Mouse (Mus musculus): Measurements from ENCODE around the gene Gm973. TPM values are rescaled to one million over a fixed set of nuclear protein-coding genes. Genes with fewer than 3 reads are reported as not detected.

Gm973 gene
- total and polyA plus RNA-seq, 3 experiments = 0.05 to 3.7 TPM; not detected in 1

GRCm38 (mm10) chr1:59520226-59520837, 4.3 kb downstream of the Gm973 start:
- H3K9me3 ChIP-seq (replicated peaks) = no peaks in the 10 kb centered on the region
- ATAC-seq (ENCODE audit: extremely low read depth, insufficient number of reproducible peaks, low FRiP score, poor library complexity, severe bottlenecking) (no peak), DNase-seq (ENCODE audit: low spot score) (no peak)
- H3K36me3 ChIP-seq (replicated peaks) = no peaks in the 10 kb centered on the region
- no peak for TF ChIP-seq GATA1 (IDR thresholded peaks at IDR 0.05; ENCODE audit: borderline replicate concordance, low read length)
- H3K4me1 ChIP-seq (ENCODE audit: insufficient read depth, low read depth, low read length) = peaks cover 6% of the 10 kb centered on the region
- peaks cover 43% of the 10 kb centered on the region for H3K27me3 ChIP-seq (ENCODE audit: insufficient read depth, low read length)
- no peak overlapping the region for H3K4me3 ChIP-seq (ENCODE audit: low read depth, low read length)

- Histone ChIP-seq H3K9me3 (replicated peaks) (no peaks in the 10 kb centered on the region), H3K27me3 (ENCODE audit: insufficient read depth, low read length) (peaks cover 41% of the 10 kb centered on the region), H3K4me1 (ENCODE audit: insufficient read depth, low read depth, low read length) (peaks cover 3% of the 10 kb centered on the region; the same call in 1 of the 2 replicates), H3K4me3 (ENCODE audit: low read depth, low read length) (no peak overlapping the region), H3K36me3 (replicated peaks) (no peaks in the 10 kb centered on the region)
- TF ChIP-seq GATA2 (IDR thresholded peaks at IDR 0.05; ENCODE audit: borderline replicate concordance, low read depth, low read length) = no peak
- no peak for TF ChIP-seq CTCF (IDR thresholded peaks at IDR 0.05; ENCODE audit: low read depth, low read length)
- no peak for TF ChIP-seq POLR2AphosphoS5 (IDR thresholded peaks at IDR 0.05; ENCODE audit: insufficient replicate concordance, low read depth, low read length)
- no peak for TF ChIP-seq TAL1 (conservative IDR thresholded peaks at IDR 0.05; ENCODE audit: low read depth, low read length)
- no peak for ATAC-seq (ENCODE audit: extremely low read depth, insufficient number of reproducible peaks, low FRiP score, poor library complexity, severe bottlenecking)
- no peak for DNase-seq (ENCODE audit: low spot score)
Observed at GRCm38 (mm10) chr1:59522456-59522855, 6.4 kb downstream of the Gm973 start.

DNA sequence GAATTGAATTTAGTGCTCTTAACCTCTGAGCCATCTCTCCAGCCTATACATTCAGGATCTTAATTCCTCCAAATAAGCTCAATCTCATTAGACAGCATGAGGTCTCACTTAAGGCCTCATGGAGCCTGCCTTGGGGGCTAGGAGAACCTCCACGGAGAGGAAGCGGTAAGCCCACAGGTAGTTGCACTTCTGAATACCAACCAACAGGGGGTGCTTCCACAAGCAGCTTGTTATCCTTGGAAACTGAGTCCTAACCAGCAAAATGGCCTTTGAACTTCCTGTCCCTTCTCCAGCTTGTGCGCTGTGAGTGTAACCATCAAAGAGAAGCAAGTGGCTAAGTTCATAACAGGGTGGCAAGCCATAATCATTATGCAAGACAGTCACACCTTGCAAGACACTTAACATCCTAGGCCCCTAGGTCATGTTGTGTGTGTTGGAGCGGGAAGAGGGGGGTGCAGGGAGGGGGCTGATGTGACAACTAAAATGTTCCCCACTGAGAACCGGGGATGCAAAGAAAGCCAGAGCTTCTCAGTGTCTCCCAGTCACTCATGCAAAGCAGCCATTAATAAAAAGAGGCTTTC, 7.4 kb downstream of the Gm973 start:
- Histone ChIP-seq H3K27me3 (ENCODE audit: insufficient read depth, low read length) (peaks cover 46% of the 10 kb centered on the region), H3K4me1 (ENCODE audit: insufficient read depth, low read depth, low read length) (peaks cover 3% of the 10 kb centered on the region; the same call in 1 of the 2 replicates), H3K9me3 (replicated peaks) (no peaks in the 10 kb centered on the region), H3K36me3 (replicated peaks) (no peaks in the 10 kb centered on the region), H3K4me3 (ENCODE audit: low read depth, low read length) (no peak overlapping the region)
- DNase-seq (ENCODE audit: low spot score) = no peak
- TF ChIP-seq POLR2AphosphoS5 (IDR thresholded peaks at IDR 0.05; ENCODE audit: insufficient replicate concordance, low read depth, low read length) (no peak), CTCF (IDR thresholded peaks at IDR 0.05; ENCODE audit: low read depth, low read length) (peak; percentile 40; the same call in 1 of the 2 replicates)
- no peak for ATAC-seq (ENCODE audit: extremely low read depth, insufficient number of reproducible peaks, low FRiP score, poor library complexity, severe bottlenecking)

GRCm38 (mm10) chr1:59524071-59524470, 8.0 kb downstream of the Gm973 start:
- TF ChIP-seq CTCF (IDR thresholded peaks at IDR 0.05; ENCODE audit: low read depth, low read length) = no peak
- TF ChIP-seq GATA1 (IDR thresholded peaks at IDR 0.05; ENCODE audit: borderline replicate concordance, low read length) = no peak
- TF ChIP-seq GATA2 (IDR thresholded peaks at IDR 0.05; ENCODE audit: borderline replicate concordance, low read depth, low read length) = no peak
- no peak for TF ChIP-seq TAL1 (conservative IDR thresholded peaks at IDR 0.05; ENCODE audit: low read depth, low read length)
- TF ChIP-seq POLR2AphosphoS5 (IDR thresholded peaks at IDR 0.05; ENCODE audit: insufficient replicate concordance, low read depth, low read length) = no peak
- Histone ChIP-seq H3K4me1 (ENCODE audit: insufficient read depth, low read depth, low read length) (peaks cover 3% of the 10 kb centered on the region; the same call in 1 of the 2 replicates), H3K36me3 (replicated peaks) (no peaks in the 10 kb centered on the region), H3K27me3 (ENCODE audit: insufficient read depth, low read length) (peaks cover 43% of the 10 kb centered on the region), H3K4me3 (ENCODE audit: low read depth, low read length) (no peak overlapping the region), H3K9me3 (replicated peaks) (no peaks in the 10 kb centered on the region)
- ATAC-seq (ENCODE audit: extremely low read depth, insufficient number of reproducible peaks, low FRiP score, poor library complexity, severe bottlenecking) (no peak), DNase-seq (ENCODE audit: low spot score) (no peak)

DNA sequence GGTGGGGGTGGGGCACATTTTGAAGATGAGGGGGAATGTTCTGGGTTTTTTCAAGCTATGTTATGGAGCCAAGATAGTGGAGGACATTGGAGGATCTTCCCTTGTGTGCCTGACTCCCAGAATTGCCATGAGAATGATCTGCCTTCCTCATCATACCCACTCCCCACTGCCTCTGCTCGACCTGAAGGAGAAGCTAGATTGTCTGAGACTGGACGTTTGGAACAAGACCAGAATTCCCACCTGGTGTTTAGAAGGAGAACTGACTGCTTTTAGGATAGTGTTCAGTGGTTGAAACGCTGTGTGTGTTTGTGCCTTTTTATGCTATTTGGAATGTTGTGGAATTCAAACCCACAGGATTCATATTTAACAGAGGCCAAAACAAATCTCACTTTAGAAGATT, 8.7 kb downstream of the Gm973 start:
- Histone ChIP-seq H3K36me3 (replicated peaks) (no peaks in the 10 kb centered on the region), H3K27me3 (ENCODE audit: insufficient read depth, low read length) (peaks cover 36% of the 10 kb centered on the region), H3K4me1 (ENCODE audit: insufficient read depth, low read depth, low read length) (peaks cover 3% of the 10 kb centered on the region; the same call in 1 of the 2 replicates), H3K9me3 (replicated peaks) (no peaks in the 10 kb centered on the region), H3K4me3 (ENCODE audit: low read depth, low read length) (no peak overlapping the region)
- DNase-seq (ENCODE audit: low spot score) = no peak
- no peak for ATAC-seq (ENCODE audit: extremely low read depth, insufficient number of reproducible peaks, low FRiP score, poor library complexity, severe bottlenecking)
- TF ChIP-seq TAL1 (conservative IDR thresholded peaks at IDR 0.05; ENCODE audit: low read depth, low read length) (no peak), GATA1 (IDR thresholded peaks at IDR 0.05; ENCODE audit: borderline replicate concordance, low read length) (no peak), GATA2 (IDR thresholded peaks at IDR 0.05; ENCODE audit: borderline replicate concordance, low read depth, low read length) (no peak)

DNA sequence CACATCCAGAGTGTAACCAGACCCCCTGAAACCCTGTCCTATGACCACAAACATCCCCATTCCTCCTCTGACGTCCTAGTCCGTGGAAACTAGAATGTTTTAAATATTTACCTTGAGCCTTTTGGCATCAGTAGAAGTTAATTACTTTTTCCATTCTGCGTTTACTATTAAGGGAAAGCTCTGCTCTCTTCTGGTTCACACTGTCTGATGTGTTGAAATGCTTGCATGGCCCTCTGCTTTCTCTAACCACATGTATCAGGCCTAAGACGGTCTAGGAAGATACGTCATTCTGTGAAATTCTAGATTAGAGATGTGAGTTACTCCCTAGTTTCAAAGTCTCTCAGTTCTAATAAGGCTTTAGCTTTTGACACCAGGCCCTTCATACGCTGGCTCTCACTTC, 11.2 kb downstream of the Gm973 start:
- no peak overlapping the region for H3K4me3 ChIP-seq (ENCODE audit: low read depth, low read length)
- no peaks in the 10 kb centered on the region for H3K9me3 ChIP-seq (replicated peaks)
- ATAC-seq (ENCODE audit: extremely low read depth, insufficient number of reproducible peaks, low FRiP score, poor library complexity, severe bottlenecking) = no peak
- H3K27me3 ChIP-seq (ENCODE audit: insufficient read depth, low read length) = peaks cover 32% of the 10 kb centered on the region
- H3K4me1 ChIP-seq (ENCODE audit: insufficient read depth, low read depth, low read length) = peaks cover 3% of the 10 kb centered on the region; the same call in 1 of the 2 replicates
- no peaks in the 10 kb centered on the region for H3K36me3 ChIP-seq (replicated peaks)
- DNase-seq (ENCODE audit: low spot score) = no peak
- TF ChIP-seq POLR2AphosphoS5 (IDR thresholded peaks at IDR 0.05; ENCODE audit: insufficient replicate concordance, low read depth, low read length) = no peak
- no peak for TF ChIP-seq CTCF (IDR thresholded peaks at IDR 0.05; ENCODE audit: low read depth, low read length)
- TF ChIP-seq GATA2 (IDR thresholded peaks at IDR 0.05; ENCODE audit: borderline replicate concordance, low read depth, low read length) = no peak
- TF ChIP-seq GATA1 (IDR thresholded peaks at IDR 0.05; ENCODE audit: borderline replicate concordance, low read length) = no peak
- no peak for TF ChIP-seq TAL1 (conservative IDR thresholded peaks at IDR 0.05; ENCODE audit: low read depth, low read length)

Measured in G1E (cell line).